Mouse (Mus musculus) heart, embryonic 12.5 days (tissue): ENCODE data around the gene Adra1d. TPM values are rescaled to one million over a fixed set of nuclear protein-coding genes. Genes with fewer than 3 reads are reported as not detected.

ENCODE experiments used
- ATAC-seq: fragments of 200-750 bp; cut with Nextera tagmentation; 2 replicates; pipeline ENCODE4 v1.8.0; 2017; ENCODE audit warnings: moderate TSS enrichment, moderate library complexity; ENCODE audit not compliant: insufficient number of reproducible peaks, low FRiP score
- H3K27ac ChIP-seq: fragments of 300-500 bp; sonication (generic); 2 replicates; pipeline ENCODE4 v1.5.1; 2016; ENCODE audit warnings: mild to moderate bottlenecking, moderate library complexity; ENCODE audit not compliant: poor library complexity, severe bottlenecking
- H3K27me3 ChIP-seq: fragments of 300-500 bp; sonication (generic); replicated peaks from 2 replicates; pipeline ENCODE4 v1.6.1; 2016; ENCODE audit warnings: mild to moderate bottlenecking, moderate library complexity
- H3K36me3 ChIP-seq: fragments of 300-500 bp; sonication (generic); 2 replicates; pipeline ENCODE4 v1.6.1; 2016; ENCODE audit warnings: mild to moderate bottlenecking, moderate library complexity
- H3K4me1 ChIP-seq: fragments of 300-500 bp; sonication (generic); replicated peaks from 2 replicates; pipeline ENCODE4 v1.6.1; 2016; ENCODE audit warnings: mild to moderate bottlenecking
- H3K4me2 ChIP-seq: fragments of 300-500 bp; sonication (generic); 2 replicates; pipeline ENCODE4 v1.6.1; 2016; ENCODE audit warnings: mild to moderate bottlenecking, moderate library complexity
- H3K4me3 ChIP-seq: fragments of 300-500 bp; sonication (generic); 2 replicates; pipeline ENCODE4 v1.5.1; 2016; ENCODE audit warnings: mild to moderate bottlenecking
- H3K9ac ChIP-seq: fragments of 300-500 bp; sonication (generic); 2 replicates; pipeline ENCODE4 v1.6.1; 2016; ENCODE audit warnings: mild to moderate bottlenecking, moderate library complexity
- H3K9me3 ChIP-seq: fragments of 300-500 bp; sonication (generic); replicated peaks from 2 replicates; pipeline ENCODE4 v1.6.1; 2016; ENCODE audit warnings: mild to moderate bottlenecking, moderate library complexity
- WGBS: fragments of 180-500 bp; shearing (Covaris S2); methylation state at CpG from one replicate; pipeline ENCODE4 v1.1.7; 2016; 5-methylcytosine and 5-hydroxymethylcytosine counted together
- polyA plus RNA-seq: library from polyadenylated mRNA; unstranded; fragments of >200 nt; fragmentation: Nextera tagmentation; extraction: Ambion mirVana; gene quantifications from 2 replicates; pipeline ENCODE4 v1.2.1, GENCODE M21; 2016

Adra1d gene
- polyA plus RNA-seq, 1 experiment from 2014 or later, result 0.23 TPM

GRCm38 (mm10) chr2:131496125-131496820, 65.8 kb downstream of the Adra1d start:
- Histone ChIP-seq H3K36me3 (no peaks in the 10 kb centered on the region), H3K9me3 (no peaks in the 10 kb centered on the region), H3K9ac (no peak overlapping the region), H3K27ac (no peak overlapping the region), H3K27me3 (peaks cover 3% of the 10 kb centered on the region; the same call in 1 of the 2 replicates), H3K4me2 (no peak overlapping the region), H3K4me1 (peaks cover 29% of the 10 kb centered on the region), H3K4me3 (no peak overlapping the region)
- ATAC-seq, result no peak
- WGBS, result 82% methylated on average over 5 of the region's 5 CpGs

Other genes with a start within 250 kb of the Adra1d start
- 2.6 and 2.8 TPM in 2 replicates for gene Rnf24, start 209.4 kb downstream of the Adra1d start, polyA plus RNA-seq
- 21.0 and 21.3 TPM in 2 replicates for gene Smox, start 70.8 kb downstream of the Adra1d start, polyA plus RNA-seq